Mouse (Mus musculus): ENCODE results near the gene Fbp2.
"Not testable (repeated sequence)": the region's sequence is repeated elsewhere in the genome, so short reads cannot be mapped to it uniquely, and the experiment has no call there.

DNA sequence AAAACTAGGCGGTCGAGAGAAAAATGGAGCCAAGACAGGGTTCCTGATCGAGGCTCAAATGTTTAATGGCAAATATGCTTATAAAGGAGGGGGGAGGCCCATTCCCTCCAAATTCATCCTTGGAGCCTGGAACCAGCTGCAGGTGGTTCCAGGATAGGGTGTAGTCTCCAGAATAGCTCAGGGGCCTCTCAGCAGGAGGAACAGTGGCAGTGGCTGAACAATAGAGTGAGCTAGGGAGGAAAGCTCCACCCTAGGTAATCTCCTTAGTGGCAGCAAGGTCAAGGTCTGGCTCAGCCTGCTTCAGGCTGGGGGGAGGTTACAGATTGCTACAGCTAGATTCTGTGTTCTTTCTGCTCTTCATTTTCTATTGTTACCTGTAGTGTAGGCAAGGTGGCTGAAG lies 42.5 kb downstream of the Fbp2 start:
- not testable (repeated sequence) for TF ChIP-seq CTCF (IDR thresholded peaks at IDR 0.05; ENCODE audit: low read depth, low read length); POLR2A (IDR thresholded peaks at IDR 0.05; ENCODE audit: extremely low read depth, insufficient read depth, low read length)

Data from liver, adult 2 months (tissue).